Mouse (Mus musculus): Measurements from ENCODE around the gene Mdm2.

DNA sequence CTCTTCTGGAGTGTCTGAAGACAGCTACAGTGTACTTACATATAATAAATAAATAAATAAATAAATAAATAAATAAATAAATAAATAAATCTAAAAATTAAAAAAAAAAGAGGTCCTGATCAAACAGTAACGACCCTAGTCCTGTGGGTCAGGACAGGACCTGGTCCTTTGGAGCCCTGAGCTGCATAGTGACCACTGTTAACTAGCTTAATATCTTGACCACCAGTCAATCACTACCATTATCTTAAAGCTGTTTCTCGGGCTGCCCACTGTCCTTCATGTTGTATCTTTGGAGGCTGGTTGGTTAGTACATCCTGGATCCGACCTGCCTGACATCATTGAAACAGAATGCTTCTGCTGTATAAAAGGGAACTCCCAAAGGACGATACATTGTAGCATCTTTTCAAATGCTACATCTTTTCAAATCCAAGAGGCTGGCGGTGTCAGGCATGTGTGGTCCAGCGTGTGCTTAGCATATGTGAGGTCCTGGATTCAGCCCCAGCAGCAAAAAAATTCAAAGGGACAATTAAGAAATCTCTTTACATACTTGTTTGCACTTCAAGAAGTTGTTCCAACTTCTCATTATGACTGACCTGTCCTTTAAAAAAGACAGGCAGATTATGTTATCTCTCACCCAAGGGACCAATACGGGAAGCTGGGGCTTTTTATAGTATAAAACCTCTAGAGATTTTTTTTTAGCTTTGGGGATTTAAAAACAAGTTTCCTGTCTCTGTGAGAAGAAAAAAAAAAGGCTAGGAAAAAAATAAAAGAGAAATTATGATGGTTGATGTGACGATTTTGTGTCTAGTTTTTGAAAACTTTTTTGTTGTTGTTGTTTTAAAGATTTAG lies 57.4 kb downstream of the Mdm2 start:
- TF ChIP-seq CTCF (conservative IDR thresholded peaks at IDR 0.05; ENCODE audit: insufficient read depth, insufficient read length, low read depth, low read length) (no peak), POLR2A (IDR thresholded peaks at IDR 0.05; ENCODE audit: low read depth, low read length) (no peak)
